Mouse (Mus musculus): Measurements from ENCODE around the gene Kctd11. TPM values are rescaled to one million over a fixed set of nuclear protein-coding genes. Genes with fewer than 3 reads are reported as not detected.

Kctd11 gene
- polyA plus RNA-seq, 1 experiment = 3.6 TPM

DNA sequence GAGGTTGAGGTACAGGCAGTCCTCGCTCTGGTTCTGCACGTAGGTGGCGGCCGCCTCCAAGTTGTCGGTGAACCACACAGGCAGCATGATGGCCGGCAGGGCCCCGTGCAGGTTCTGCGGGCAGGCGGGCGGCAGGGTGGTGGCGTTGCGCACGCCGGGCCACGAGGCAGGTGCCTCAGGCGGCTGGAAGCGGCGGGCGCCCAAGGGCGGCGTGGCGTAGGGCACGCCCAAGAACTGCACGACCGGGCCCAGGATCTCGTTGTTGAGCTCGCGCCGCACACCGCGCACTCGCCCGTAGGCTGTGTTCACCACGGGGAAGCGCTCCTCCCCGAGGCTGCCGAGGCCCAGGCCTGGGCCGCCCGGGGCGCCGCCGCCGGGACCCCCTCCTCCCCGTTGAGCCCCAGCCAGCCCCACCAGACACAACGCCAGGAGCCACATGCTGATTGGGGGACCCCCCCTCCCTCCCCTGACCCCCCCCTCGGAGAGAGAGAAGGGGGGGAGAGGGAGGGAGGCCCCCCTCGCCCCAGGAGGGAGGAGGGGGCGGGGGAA lies 47.1 kb downstream of the Kctd11 start:
- no peak overlapping the region for H3K27ac ChIP-seq (ENCODE audit: control insufficient read depth, insufficient read depth, low read depth, low read length, poor library complexity)
- WGBS = 6% methylated on average over 28 of the region's 48 CpGs
- TF ChIP-seq POLR2A (IDR thresholded peaks at IDR 0.05; ENCODE audit: borderline replicate concordance, control insufficient read depth, low read depth, low read length) = peak; percentile 28; the same call in 1 of the 2 replicates
- TF ChIP-seq CTCF (IDR thresholded peaks at IDR 0.05; ENCODE audit: control insufficient read depth, insufficient read depth, low read length) = no peak
- peaks cover 2% of the 10 kb centered on the region for H3K4me1 ChIP-seq (ENCODE audit: control insufficient read depth, insufficient read depth, low read length)
- peak overlapping the region; percentile 29 for H3K4me3 ChIP-seq (replicated peaks; ENCODE audit: control insufficient read depth, low read depth, low read length)

- Histone ChIP-seq H3K4me3 (replicated peaks; ENCODE audit: control insufficient read depth, low read depth, low read length) (peak overlapping the region; percentile 29), H3K27ac (ENCODE audit: control insufficient read depth, insufficient read depth, low read depth, low read length, poor library complexity) (no peak overlapping the region), H3K4me1 (ENCODE audit: control insufficient read depth, insufficient read depth, low read length) (peaks cover 2% of the 10 kb centered on the region)
- WGBS = 35% methylated on average over 8 of the region's 8 CpGs
- TF ChIP-seq POLR2A (IDR thresholded peaks at IDR 0.05; ENCODE audit: borderline replicate concordance, control insufficient read depth, low read depth, low read length) (no peak), CTCF (IDR thresholded peaks at IDR 0.05; ENCODE audit: control insufficient read depth, insufficient read depth, low read length) (no peak)
These were observed 47.7 kb downstream of the Kctd11 start for GRCm38 (mm10) chr11:69833554-69833953.

DNA sequence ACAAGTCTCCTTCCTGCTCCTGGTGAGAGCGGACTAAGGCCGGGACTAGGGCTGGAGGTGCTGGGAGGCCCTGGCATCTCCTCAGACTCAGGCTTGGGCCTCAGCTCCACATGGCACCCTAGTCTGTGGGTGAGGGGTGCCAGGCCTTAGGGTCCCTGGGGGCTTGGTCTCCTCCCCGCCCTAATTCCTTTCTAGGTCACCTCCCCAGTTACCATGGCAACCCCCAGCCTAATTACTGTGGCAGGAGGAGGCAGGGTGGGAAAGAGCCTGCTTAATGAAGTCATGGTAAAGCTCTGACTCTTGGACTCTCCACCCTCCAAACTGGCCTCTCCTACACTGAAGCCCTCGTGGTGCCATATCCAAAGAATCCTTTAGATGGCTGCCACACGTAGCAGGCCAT lies 52.4 kb downstream of the Kctd11 start:
- TF ChIP-seq POLR2A (IDR thresholded peaks at IDR 0.05; ENCODE audit: borderline replicate concordance, control insufficient read depth, low read depth, low read length) (no peak), CTCF (IDR thresholded peaks at IDR 0.05; ENCODE audit: control insufficient read depth, insufficient read depth, low read length) (no peak)
- WGBS = 88% methylated on average over 5 of the region's 5 CpGs

More for the DNA sequence above, 52.4 kb downstream of the Kctd11 start:
- no peak overlapping the region; the same call in 1 of the 2 replicates for H3K27ac ChIP-seq (ENCODE audit: control insufficient read depth, insufficient read depth, low read depth, low read length, poor library complexity)
- H3K4me1 ChIP-seq (ENCODE audit: control insufficient read depth, insufficient read depth, low read length) = peaks cover 1% of the 10 kb centered on the region
- no peak overlapping the region for H3K4me3 ChIP-seq (replicated peaks; ENCODE audit: control insufficient read depth, low read depth, low read length)

Other genes starting within 250 kb of the Kctd11 start
- 32.3 and 66.3 TPM in 2 replicates for gene Fxr2, start 248.4 kb downstream of the Kctd11 start, polyA plus RNA-seq (2011; ENCODE audit: insufficient read depth, insufficient read length, low replicate concordance, missing spikeins)
- gene Sox15, start 226.1 kb downstream of the Kctd11 start, polyA plus RNA-seq (2011; ENCODE audit: insufficient read depth, insufficient read length, low replicate concordance, missing spikeins) = not detected in 2 replicates
- 62.4 and 109 TPM in 2 replicates for gene Mpdu1, start 218.8 kb downstream of the Kctd11 start, polyA plus RNA-seq (2011; ENCODE audit: insufficient read depth, insufficient read length, low replicate concordance, missing spikeins)
- gene Cd68, start 215.3 kb downstream of the Kctd11 start, polyA plus RNA-seq (2011; ENCODE audit: insufficient read depth, insufficient read length, low replicate concordance, missing spikeins) = 28.0 and 51.6 TPM in 2 replicates
- gene Eif4a1, start 209.0 kb downstream of the Kctd11 start, polyA plus RNA-seq (2011; ENCODE audit: insufficient read depth, insufficient read length, low replicate concordance, missing spikeins) = 268 and 540 TPM in 2 replicates
- gene Senp3, start 199.3 kb downstream of the Kctd11 start, polyA plus RNA-seq (2011; ENCODE audit: insufficient read depth, insufficient read length, low replicate concordance, missing spikeins) = 46.3 and 67.8 TPM in 2 replicates
- gene Tnfsf13, start 195.6 kb downstream of the Kctd11 start, polyA plus RNA-seq (2011; ENCODE audit: insufficient read depth, insufficient read length, low replicate concordance, missing spikeins) = 2.3 and 3.1 TPM in 2 replicates
- 4.2 and 7.1 TPM in 2 replicates for gene Tnfsf12, start 185.6 kb downstream of the Kctd11 start, polyA plus RNA-seq (2011; ENCODE audit: insufficient read depth, insufficient read length, low replicate concordance, missing spikeins)
- gene Tnfsfm13, start 185.3 kb downstream of the Kctd11 start, polyA plus RNA-seq (2011; ENCODE audit: insufficient read depth, insufficient read length, low replicate concordance, missing spikeins) = 7.6 and 17.0 TPM in 2 replicates
- 28.8 and 49.2 TPM in 2 replicates for gene Polr2a, start 122.8 kb downstream of the Kctd11 start, polyA plus RNA-seq (2011; ENCODE audit: insufficient read depth, insufficient read length, low replicate concordance, missing spikeins)
- gene Slc35g3, start 119.4 kb downstream of the Kctd11 start, polyA plus RNA-seq (2011; ENCODE audit: insufficient read depth, insufficient read length, low replicate concordance, missing spikeins) = not detected in 2 replicates
- 8.4 and 13.8 TPM in 2 replicates for gene Zbtb4, start 115.5 kb downstream of the Kctd11 start, polyA plus RNA-seq (2011; ENCODE audit: insufficient read depth, insufficient read length, low replicate concordance, missing spikeins)
- gene Chrnb1, start 85.5 kb downstream of the Kctd11 start, polyA plus RNA-seq (2011; ENCODE audit: insufficient read depth, insufficient read length, low replicate concordance, missing spikeins) = 1.8 and 3.5 TPM in 2 replicates
- 0.32 and 1.00 TPM in 2 replicates for gene Fgf11, start 79.5 kb downstream of the Kctd11 start, polyA plus RNA-seq (2011; ENCODE audit: insufficient read depth, insufficient read length, low replicate concordance, missing spikeins)
- gene Tmem102, start 75.8 kb downstream of the Kctd11 start, polyA plus RNA-seq (2011; ENCODE audit: insufficient read depth, insufficient read length, low replicate concordance, missing spikeins) = not detected in 2 replicates
- not detected in 2 replicates for gene Gm39566, start 66.1 kb downstream of the Kctd11 start, polyA plus RNA-seq (2011; ENCODE audit: insufficient read depth, insufficient read length, low replicate concordance, missing spikeins)
- gene Spem2, start 62.9 kb downstream of the Kctd11 start, polyA plus RNA-seq (2011; ENCODE audit: insufficient read depth, insufficient read length, low replicate concordance, missing spikeins) = not detected in 2 replicates
- not detected in 2 replicates for gene Spem1, start 59.2 kb downstream of the Kctd11 start, polyA plus RNA-seq (2011; ENCODE audit: insufficient read depth, insufficient read length, low replicate concordance, missing spikeins)
- 5.3 and 6.0 TPM in 2 replicates for gene Nlgn2, start 43.6 kb downstream of the Kctd11 start, polyA plus RNA-seq (2011; ENCODE audit: insufficient read depth, insufficient read length, low replicate concordance, missing spikeins)
- 180 and 202 TPM in 2 replicates for gene Tmem256, start 42.9 kb downstream of the Kctd11 start, polyA plus RNA-seq (2011; ENCODE audit: insufficient read depth, insufficient read length, low replicate concordance, missing spikeins)
- gene Plscr3, start 35.0 kb downstream of the Kctd11 start, polyA plus RNA-seq (2011; ENCODE audit: insufficient read depth, insufficient read length, low replicate concordance, missing spikeins) = 38.3 and 50.9 TPM in 2 replicates
- 2.9 and 5.4 TPM in 2 replicates for gene Tnk1, start 22.7 kb downstream of the Kctd11 start, polyA plus RNA-seq (2011; ENCODE audit: insufficient read depth, insufficient read length, low replicate concordance, missing spikeins)
- gene Tmem95, start 3.4 kb downstream of the Kctd11 start, polyA plus RNA-seq (2011; ENCODE audit: insufficient read depth, insufficient read length, low replicate concordance, missing spikeins) = not detected in 2 replicates
- gene Acap1, start 14.1 kb upstream of the Kctd11 start, polyA plus RNA-seq (2011; ENCODE audit: insufficient read depth, insufficient read length, low replicate concordance, missing spikeins) = 63.5 and 179 TPM in 2 replicates
- gene 2810408A11Rik, start 19.6 kb upstream of the Kctd11 start, polyA plus RNA-seq (2011; ENCODE audit: insufficient read depth, insufficient read length, low replicate concordance, missing spikeins) = 2.7 and 5.6 TPM in 2 replicates
- 25.7 and 38.2 TPM in 2 replicates for gene Neurl4, start 19.7 kb upstream of the Kctd11 start, polyA plus RNA-seq (2011; ENCODE audit: insufficient read depth, insufficient read length, low replicate concordance, missing spikeins)
- 120 and 203 TPM in 2 replicates for gene Gps2, start 32.5 kb upstream of the Kctd11 start, polyA plus RNA-seq (2011; ENCODE audit: insufficient read depth, insufficient read length, low replicate concordance, missing spikeins)
- 378 and 387 TPM in 2 replicates for gene Eif5a, start 40.6 kb upstream of the Kctd11 start, polyA plus RNA-seq (2011; ENCODE audit: insufficient read depth, insufficient read length, low replicate concordance, missing spikeins)
- 1.2 and 1.5 TPM in 2 replicates for gene Ybx2, start 54.4 kb upstream of the Kctd11 start, polyA plus RNA-seq (2011; ENCODE audit: insufficient read depth, insufficient read length, low replicate concordance, missing spikeins)
- gene Slc2a4, start 66.8 kb upstream of the Kctd11 start, polyA plus RNA-seq (2011; ENCODE audit: insufficient read depth, insufficient read length, low replicate concordance, missing spikeins) = 24.5 and 32.2 TPM in 2 replicates
- gene Cldn7, start 83.4 kb upstream of the Kctd11 start, polyA plus RNA-seq (2011; ENCODE audit: insufficient read depth, insufficient read length, low replicate concordance, missing spikeins) = not detected in 2 replicates
- gene Ctdnep1, start 99.8 kb upstream of the Kctd11 start, polyA plus RNA-seq (2011; ENCODE audit: insufficient read depth, insufficient read length, low replicate concordance, missing spikeins) = 42.5 and 60.6 TPM in 2 replicates
- gene Elp5, start 101.1 kb upstream of the Kctd11 start, polyA plus RNA-seq (2011; ENCODE audit: insufficient read depth, insufficient read length, low replicate concordance, missing spikeins) = 27.2 and 50.6 TPM in 2 replicates
- gene Gabarap, start 109.7 kb upstream of the Kctd11 start, polyA plus RNA-seq (2011; ENCODE audit: insufficient read depth, insufficient read length, low replicate concordance, missing spikeins) = 204 and 443 TPM in 2 replicates
- 26.8 and 72.4 TPM in 2 replicates for gene Phf23, start 114.4 kb upstream of the Kctd11 start, polyA plus RNA-seq (2011; ENCODE audit: insufficient read depth, insufficient read length, low replicate concordance, missing spikeins)
- gene Dvl2, start 119.2 kb upstream of the Kctd11 start, polyA plus RNA-seq (2011; ENCODE audit: insufficient read depth, insufficient read length, low replicate concordance, missing spikeins) = 4.4 and 12.8 TPM in 2 replicates
- gene Acadvl, start 134.0 kb upstream of the Kctd11 start, polyA plus RNA-seq (2011; ENCODE audit: insufficient read depth, insufficient read length, low replicate concordance, missing spikeins) = 26.3 and 28.9 TPM in 2 replicates
- 5.4 and 19.4 TPM in 2 replicates for gene Dlg4, start 135.5 kb upstream of the Kctd11 start, polyA plus RNA-seq (2011; ENCODE audit: insufficient read depth, insufficient read length, low replicate concordance, missing spikeins)
- 1.4 and 3.5 TPM in 2 replicates for gene Asgr1, start 172.7 kb upstream of the Kctd11 start, polyA plus RNA-seq (2011; ENCODE audit: insufficient read depth, insufficient read length, low replicate concordance, missing spikeins)
- gene Asgr2, start 211.2 kb upstream of the Kctd11 start, polyA plus RNA-seq (2011; ENCODE audit: insufficient read depth, insufficient read length, low replicate concordance, missing spikeins) = 1.2 and 5.1 TPM in 2 replicates
- 2.3 and 3.8 TPM in 2 replicates for gene Mgl2, start 248.9 kb upstream of the Kctd11 start, polyA plus RNA-seq (2011; ENCODE audit: insufficient read depth, insufficient read length, low replicate concordance, missing spikeins)